Mouse (Mus musculus) myocyte (in vitro differentiated cells): ENCODE results near the gene Hlcs. TPM values are rescaled to one million over a fixed set of nuclear protein-coding genes. Genes with fewer than 3 reads are reported as not detected.
A peak's percentile ranks its signal among the peaks of the same experiment; 100 is the strongest.

ENCODE experiments used
- H3K27me3 ChIP-seq: one replicate; pipeline ENCODE4 v1.6.1; 2011; ENCODE audit not compliant: control insufficient read depth, insufficient read depth, insufficient read length
- H3K36me3 ChIP-seq: one replicate; pipeline ENCODE4 v1.6.1; 2011; ENCODE audit not compliant: control insufficient read depth, insufficient read depth
- H3K4me2 ChIP-seq: one replicate; pipeline ENCODE4 v1.6.1; 2011; ENCODE audit warnings: low read depth, control low read depth
- H3K4me3 ChIP-seq: one replicate; pipeline ENCODE4 v1.5.1; 2011; ENCODE audit warnings: mild to moderate bottlenecking, control low read depth, moderate library complexity
- H3K79me2 ChIP-seq: one replicate; pipeline ENCODE4 v1.6.1; 2011; ENCODE audit not compliant: control insufficient read depth, insufficient read depth
- H3ac ChIP-seq: one replicate; pipeline ENCODE4 v1.6.1; 2011; ENCODE audit not compliant: control insufficient read depth, insufficient read length
- CEBPB ChIP-seq: IDR thresholded peaks from 2 replicates; pipeline ENCODE4 v1.6.1; 2011; ENCODE audit warnings: mild to moderate bottlenecking, moderate library complexity; ENCODE audit not compliant: poor library complexity, insufficient read depth, severe bottlenecking
- E2F4 ChIP-seq: IDR thresholded peaks from one replicate; pipeline ENCODE4 v1.6.1; 2011; ENCODE audit warnings: mild to moderate bottlenecking, control low read depth, moderate library complexity; ENCODE audit not compliant: insufficient read depth
- MAX ChIP-seq: IDR thresholded peaks from one replicate; pipeline ENCODE4 v1.6.1; 2011; ENCODE audit warnings: low read depth, mild to moderate bottlenecking, control low read depth
- MYOD1 ChIP-seq, 3 experiments: IDR thresholded peaks; one replicate each; pipeline ENCODE4 v1.6.1; 2011; ENCODE audit warnings: control low read depth in 2 of 3, low read depth in 2 of 3, mild to moderate bottlenecking in 2 of 3, moderate library complexity in 1 of 3; ENCODE audit not compliant: insufficient read length in 2 of 3, control insufficient read depth in 1 of 3
- MYOG ChIP-seq, 3 experiments: IDR thresholded peaks; one replicate each; pipeline ENCODE4 v1.6.1; 2011; ENCODE audit warnings: control low read depth in 2 of 3, low read depth in 2 of 3, mild to moderate bottlenecking in 2 of 3; ENCODE audit not compliant: insufficient read length in 2 of 3, control insufficient read depth in 1 of 3, insufficient read depth in 1 of 3
- POLR2A ChIP-seq: IDR thresholded peaks from one replicate; pipeline ENCODE4 v1.6.1; 2011; ENCODE audit warnings: low read depth, mild to moderate bottlenecking, control low read depth, moderate library complexity; ENCODE audit not compliant: insufficient read length
- POLR2AphosphoS2 ChIP-seq: IDR thresholded peaks from one replicate; pipeline ENCODE4 v1.6.1; 2011; ENCODE audit warnings: low read depth, control low read depth; ENCODE audit not compliant: insufficient read length
- REST ChIP-seq: IDR thresholded peaks from one replicate; pipeline ENCODE4 v1.6.1; 2011; ENCODE audit warnings: mild to moderate bottlenecking, control low read depth, moderate library complexity; ENCODE audit not compliant: insufficient read depth, insufficient read length
- SRF ChIP-seq: IDR thresholded peaks from one replicate; pipeline ENCODE4 v1.6.1; 2011; ENCODE audit warnings: low read depth; ENCODE audit not compliant: control insufficient read depth, insufficient read length
- TCF12 ChIP-seq: IDR thresholded peaks from one replicate; pipeline ENCODE4 v1.6.1; 2011; ENCODE audit warnings: mild to moderate bottlenecking, control low read depth; ENCODE audit not compliant: poor library complexity, insufficient read depth, severe bottlenecking
- TCF3 ChIP-seq: IDR thresholded peaks from one replicate; pipeline ENCODE4 v1.6.1; 2011; ENCODE audit warnings: low read depth, control low read depth; ENCODE audit not compliant: insufficient read length
- USF1 ChIP-seq: IDR thresholded peaks from one replicate; pipeline ENCODE4 v1.6.1; 2011; ENCODE audit warnings: low read depth, mild to moderate bottlenecking, control low read depth, moderate library complexity
- polyA plus RNA-seq: library from polyadenylated mRNA; unstranded; fragments of >200 nt; fragmentation: generic; extraction: Trizol; gene quantifications from one replicate; pipeline ENCODE4 v1.2.1, GENCODE M21; 2012; ENCODE audit warnings: missing spikeins

Gene Hlcs
- polyA plus RNA-seq, 1 experiment: 3.2 TPM

- no peaks in the 10 kb centered on the region for H3K27me3 ChIP-seq
- no peak for TF ChIP-seq CEBPB
- no peak for TF ChIP-seq TCF12
- TF ChIP-seq MYOG (IDR thresholded peaks at IDR 0.05; ENCODE audit: control insufficient read depth in 1 of 3, insufficient read depth in 1 of 3, insufficient read length in 2 of 3, low read depth in 2 of 3): no peak
- TF ChIP-seq REST: no peak
Measured at GRCm38 (mm10) chr16:94314626-94315025, 1.3 kb upstream of the Hlcs start.

GRCm38 (mm10) chr16:94312663-94313228 lies 625 bp downstream of the Hlcs start:
- H3ac ChIP-seq: peak overlapping the region; percentile 81
- H3K4me3 ChIP-seq: peak overlapping the region; percentile 30
- TF ChIP-seq E2F4 (no peak), TCF12 (no peak), POLR2AphosphoS2 (peak; percentile 89), USF1 (no peak), POLR2A (peak; percentile 66), SRF (no peak)
- H3K79me2 ChIP-seq: no peaks in the 10 kb centered on the region
- no peaks in the 10 kb centered on the region for H3K36me3 ChIP-seq
- H3K4me2 ChIP-seq: peak overlapping the region; percentile 68
- H3K27me3 ChIP-seq: no peaks in the 10 kb centered on the region

More at GRCm38 (mm10) chr16:94314626-94315025, 1.3 kb upstream of the Hlcs start:
- no peaks in the 10 kb centered on the region for H3K36me3 ChIP-seq
- H3K79me2 ChIP-seq: no peaks in the 10 kb centered on the region
- no peak overlapping the region for H3K4me2 ChIP-seq
- no peak overlapping the region for H3K4me3 ChIP-seq
- H3ac ChIP-seq: no peak overlapping the region

DNA sequence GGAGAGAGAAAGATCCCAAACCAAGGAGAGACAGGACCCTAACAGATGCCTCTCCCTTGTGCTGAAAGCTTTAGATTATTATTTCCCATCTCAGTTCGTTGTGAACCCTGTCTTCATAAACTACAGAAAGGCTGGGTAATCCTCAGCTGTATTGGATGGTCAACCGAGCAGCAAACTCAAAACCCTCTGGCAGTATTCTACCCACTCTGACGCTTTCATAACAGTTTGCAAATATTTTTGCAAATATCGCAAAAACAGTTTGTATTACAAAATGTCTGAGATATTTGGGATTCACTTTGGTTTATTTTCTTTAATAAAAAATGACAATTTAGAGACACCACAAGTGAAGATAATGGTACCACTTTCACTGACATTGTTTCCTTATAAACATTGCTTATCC lies 1.4 kb downstream of the Hlcs start:
- Histone ChIP-seq H3K27me3 (no peaks in the 10 kb centered on the region), H3K4me3 (peak overlapping the region; percentile 30), H3K36me3 (no peaks in the 10 kb centered on the region), H3K4me2 (peak overlapping the region; percentile 68), H3K79me2 (no peaks in the 10 kb centered on the region), H3ac (no peak overlapping the region)
- no peak for TF ChIP-seq CEBPB
- no peak for TF ChIP-seq REST
- no peak for TF ChIP-seq TCF3
- TF ChIP-seq MYOD1 (IDR thresholded peaks at IDR 0.05; ENCODE audit: control insufficient read depth in 1 of 3, insufficient read length in 2 of 3, low read depth in 2 of 3): no peak
- TF ChIP-seq USF1: no peak
- no peak for TF ChIP-seq MAX

- no peaks in the 10 kb centered on the region for H3K79me2 ChIP-seq
- peak overlapping the region; percentile 30 for H3K4me3 ChIP-seq
- no peak overlapping the region for H3ac ChIP-seq
- H3K36me3 ChIP-seq: no peaks in the 10 kb centered on the region
- no peaks in the 10 kb centered on the region for H3K27me3 ChIP-seq
- TF ChIP-seq MYOD1 (IDR thresholded peaks at IDR 0.05; ENCODE audit: control insufficient read depth in 1 of 3, insufficient read length in 2 of 3, low read depth in 2 of 3) (no peak), E2F4 (no peak), POLR2AphosphoS2 (no peak), MAX (no peak), MYOG (IDR thresholded peaks at IDR 0.05; ENCODE audit: control insufficient read depth in 1 of 3, insufficient read depth in 1 of 3, insufficient read length in 2 of 3, low read depth in 2 of 3) (no peak), CEBPB (no peak), SRF (no peak), REST (no peak), POLR2A (no peak), USF1 (no peak), TCF3 (no peak), TCF12 (no peak)
- peak overlapping the region; percentile 68 for H3K4me2 ChIP-seq
Measured at GRCm38 (mm10) chr16:94311416-94311815, 2.0 kb downstream of the Hlcs start.

DNA sequence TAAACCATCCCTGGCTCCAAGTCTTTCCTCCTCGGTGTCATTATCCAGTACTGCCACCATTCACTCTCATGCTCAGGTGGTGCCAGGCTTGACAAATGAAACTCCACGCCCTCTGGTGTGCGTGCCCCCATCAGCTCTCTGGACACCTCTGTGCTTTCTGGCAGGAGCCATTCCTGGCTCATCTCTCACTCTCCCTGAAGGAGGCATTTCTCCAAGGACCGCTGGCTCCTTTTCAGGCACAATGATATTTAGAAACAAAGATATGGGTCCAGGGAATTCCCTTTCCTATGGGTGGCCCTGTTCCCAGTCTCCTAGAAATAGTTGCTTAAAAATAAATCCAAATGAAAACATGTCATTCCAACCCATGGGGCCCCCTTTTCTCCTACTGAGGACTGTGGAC lies 4.3 kb downstream of the Hlcs start:
- no peak overlapping the region for H3K4me3 ChIP-seq
- H3K79me2 ChIP-seq: no peaks in the 10 kb centered on the region
- H3ac ChIP-seq: no peak overlapping the region
- no peaks in the 10 kb centered on the region for H3K27me3 ChIP-seq
- H3K4me2 ChIP-seq: no peak overlapping the region
- TF ChIP-seq MYOD1 (IDR thresholded peaks at IDR 0.05; ENCODE audit: control insufficient read depth in 1 of 3, insufficient read length in 2 of 3, low read depth in 2 of 3) (no peak), TCF3 (no peak), REST (no peak), E2F4 (no peak), CEBPB (no peak), SRF (no peak), MYOG (IDR thresholded peaks at IDR 0.05; ENCODE audit: control insufficient read depth in 1 of 3, insufficient read depth in 1 of 3, insufficient read length in 2 of 3, low read depth in 2 of 3) (no peak), MAX (no peak), USF1 (no peak), POLR2A (no peak), POLR2AphosphoS2 (no peak), TCF12 (no peak)
- H3K36me3 ChIP-seq: no peaks in the 10 kb centered on the region
